Mouse (Mus musculus) liver, postnatal 0 days (tissue): ENCODE measurements around the gene Aig1.

ENCODE experiments used
- CTCF ChIP-seq: sonication (generic); IDR thresholded peaks from 2 replicates; pipeline ENCODE4 v1.5.1; 2016; ENCODE audit warnings: antibody characterized with exemption, low read depth
- EP300 ChIP-seq: IDR thresholded peaks from 2 replicates; pipeline ENCODE4 v1.6.1; 2016; ENCODE audit warnings: antibody characterized with exemption, low read depth, mild to moderate bottlenecking

GRCm38 (mm10) chr10:13714920-13715293 lies 153.9 kb downstream of the Aig1 start:
- no peak for TF ChIP-seq CTCF
- TF ChIP-seq EP300: no peak
